Mouse (Mus musculus) adrenal gland, postnatal 36 days (tissue): ENCODE results near the gene Edem1. TPM values are rescaled to one million over a fixed set of nuclear protein-coding genes. Genes with fewer than 3 reads are reported as not detected.
A peak's percentile ranks its signal among the peaks of the same experiment; 100 is the strongest.

ENCODE experiments used
- DNase-seq, 2 experiments: peaks; one replicate each; pipeline ENCODE4 v3.0.0; 2021; ENCODE audit warnings: mixed read lengths in 1 of 2
- total RNA-seq, 2 experiments: library from RNA; stranded (reverse); gene quantifications; 2 replicates each; pipeline ENCODE4 v1.2.3; 2021

Gene Edem1
- total RNA-seq, 2 experiments from 2014 or later = 43.8 to 68.9 TPM

DNA sequence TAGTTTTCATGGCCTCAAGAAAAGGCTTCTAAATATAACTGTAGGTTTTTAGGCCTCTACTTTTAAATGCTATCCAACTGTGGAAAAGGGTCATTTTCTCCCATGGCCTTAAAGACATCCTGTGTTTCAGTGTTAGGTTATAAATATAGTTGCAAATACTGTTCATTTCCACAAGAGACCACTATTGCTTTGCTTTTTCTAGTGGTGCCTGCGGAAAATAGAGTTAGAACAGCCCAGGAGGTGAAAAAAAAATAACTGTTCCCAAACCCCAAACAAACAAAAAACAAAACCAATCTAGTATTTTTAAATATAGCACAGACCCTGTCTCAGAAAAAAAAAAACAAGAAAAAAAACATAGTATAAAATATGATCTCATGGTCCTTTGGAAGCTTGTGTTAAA, 46.9 kb downstream of the Edem1 start:
- DNase-seq = no peak

DNA sequence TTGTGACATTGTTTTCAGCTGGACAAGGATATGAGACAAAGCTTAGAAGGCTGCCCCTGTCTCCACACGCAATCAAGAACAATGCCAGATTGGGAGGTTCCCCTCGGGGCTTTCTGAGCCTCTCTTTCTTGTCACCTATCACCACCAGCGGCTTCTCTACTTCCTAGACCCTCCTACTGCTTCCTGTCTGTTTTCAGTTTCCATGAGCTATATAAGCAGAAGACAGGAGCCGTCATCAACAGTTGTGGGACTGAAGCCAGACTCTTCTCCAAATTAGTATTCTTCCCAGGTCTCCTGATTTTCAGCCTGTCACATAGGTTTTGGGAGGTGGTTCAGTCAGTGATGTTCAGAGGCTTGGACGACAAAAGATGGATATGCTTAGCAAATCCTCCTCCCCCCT, 47.6 kb downstream of the Edem1 start:
- peak in 1 of 2 experiments; percentile 16 for DNase-seq

DNA sequence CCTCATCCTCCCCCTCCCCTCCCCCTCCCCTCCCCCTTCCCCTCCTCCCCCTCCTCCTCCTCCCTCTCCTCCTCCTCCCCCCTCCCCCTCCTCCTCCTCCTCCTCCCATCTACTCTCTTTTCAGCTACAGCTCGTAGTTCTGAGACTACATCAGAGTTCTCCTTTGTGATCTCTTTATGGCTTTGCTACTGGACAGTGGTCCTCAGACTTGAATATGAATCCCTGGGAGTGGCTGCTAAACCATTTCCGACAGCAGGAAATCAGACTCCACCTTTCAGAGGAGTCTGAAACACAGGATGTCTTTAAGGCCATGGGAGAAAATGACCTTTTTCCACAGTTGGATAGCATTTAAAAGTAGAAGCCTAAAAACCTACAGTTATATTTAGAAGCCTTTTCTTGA, 48.0 kb downstream of the Edem1 start:
- DNase-seq = no peak

DNA sequence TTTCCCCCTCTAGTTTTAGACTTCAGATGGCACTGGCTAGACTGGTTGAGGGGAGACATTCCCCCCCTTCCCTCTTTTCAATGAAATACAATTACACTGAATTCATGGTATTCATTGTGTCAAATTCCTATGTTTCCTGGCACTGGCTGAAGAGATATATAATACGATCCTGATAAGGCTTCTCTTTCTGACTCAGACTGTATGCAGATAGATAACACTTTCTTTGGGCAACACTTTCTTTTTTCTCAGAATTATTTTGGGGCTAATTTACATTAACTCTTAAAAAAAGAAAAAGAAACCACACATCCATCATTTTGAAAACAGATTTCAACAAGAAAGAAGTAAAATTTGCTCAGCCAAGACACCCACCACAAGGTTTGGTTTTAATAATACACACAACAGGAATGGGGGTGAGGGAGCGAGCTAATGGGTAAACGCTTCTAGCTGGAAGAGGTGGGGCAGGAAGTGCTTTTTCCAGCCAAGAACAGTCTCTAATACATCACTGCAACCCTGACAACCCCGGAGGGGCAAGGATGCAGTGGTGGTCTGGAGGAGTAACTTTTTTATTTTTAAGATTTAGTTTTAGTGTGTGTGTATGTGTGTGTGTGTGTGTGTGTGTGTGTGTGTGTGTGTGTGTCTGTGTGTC, 52.0 kb downstream of the Edem1 start:
- no peak for DNase-seq

DNA sequence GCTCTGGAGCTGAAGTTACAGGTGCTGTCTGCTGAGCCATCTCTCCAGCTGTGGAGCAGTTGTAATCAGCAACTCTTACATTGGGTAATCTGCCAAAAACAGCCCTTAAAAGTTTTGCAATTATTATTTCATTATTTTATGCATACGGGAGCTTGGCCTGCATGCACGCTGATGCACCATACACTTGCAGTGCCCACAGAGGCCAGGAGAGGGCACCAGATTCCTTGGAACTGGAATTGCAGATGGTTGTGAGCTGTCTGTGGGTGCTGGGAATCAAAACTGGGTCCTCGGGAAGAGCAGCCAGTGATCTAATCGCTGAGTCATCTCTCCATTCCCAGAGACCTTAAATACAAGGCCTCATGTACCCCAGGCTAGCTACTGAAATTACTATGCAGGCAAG, 52.6 kb downstream of the Edem1 start:
- no peak for DNase-seq

DNA sequence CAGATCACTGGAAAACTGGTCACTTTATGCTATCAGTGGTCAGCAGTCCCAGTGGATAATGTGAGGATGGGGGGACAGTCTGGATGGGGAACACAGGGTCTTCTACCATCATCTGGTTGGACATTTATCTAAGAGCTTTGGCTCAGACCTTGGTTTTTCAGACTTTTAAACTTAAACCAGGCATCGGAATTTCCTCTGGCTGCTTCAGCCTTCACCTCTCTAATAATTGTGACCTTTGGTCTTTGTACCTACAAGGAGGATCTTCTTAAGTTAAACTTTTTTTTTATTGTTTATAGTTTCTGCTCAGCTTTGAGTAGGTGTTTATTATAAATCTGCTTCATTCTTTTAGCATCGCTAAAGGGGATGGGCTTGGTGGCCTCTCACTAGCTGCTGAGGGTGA, 55.4 kb downstream of the Edem1 start:
- no peak for DNase-seq

DNA sequence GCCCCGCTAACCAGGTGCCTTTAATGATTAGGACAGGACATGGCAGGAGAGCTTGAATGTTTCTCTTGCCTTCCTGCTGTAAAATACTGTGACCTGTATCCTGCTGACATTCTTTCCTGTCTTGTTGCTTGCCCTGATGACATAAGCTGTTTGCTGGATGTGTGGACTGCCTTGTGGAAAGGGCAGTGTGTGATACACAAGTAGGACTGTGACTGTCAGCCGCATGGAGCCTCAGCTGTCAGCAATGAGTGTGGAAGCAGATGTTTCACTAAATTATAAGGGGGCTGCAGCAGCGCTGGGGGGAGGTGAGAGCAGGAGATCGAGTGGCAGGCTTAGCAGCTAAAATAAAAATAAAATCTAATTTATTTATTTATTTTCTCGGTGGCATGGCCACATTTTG, 56.2 kb downstream of the Edem1 start:
- DNase-seq = no peak

DNA sequence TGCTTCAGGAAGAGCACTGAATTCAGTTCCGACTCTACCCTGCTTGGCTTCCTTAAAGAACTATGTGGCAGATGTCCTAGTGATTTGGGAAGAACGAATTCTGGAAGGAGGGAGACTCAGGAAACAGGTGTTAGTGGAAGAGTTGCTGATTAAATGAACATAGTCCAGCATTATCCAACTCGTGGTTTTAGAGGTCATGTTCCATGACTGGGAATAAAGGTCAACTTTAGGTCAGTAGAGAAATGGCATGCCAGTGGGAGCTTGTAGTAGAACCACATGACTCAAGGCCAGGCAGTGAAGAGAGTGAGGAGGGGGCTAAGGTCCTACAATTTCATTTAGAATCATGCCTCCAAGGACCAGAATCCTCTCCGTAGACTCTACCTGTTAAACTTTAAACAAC, 57.9 kb downstream of the Edem1 start:
- no peak for DNase-seq

DNA sequence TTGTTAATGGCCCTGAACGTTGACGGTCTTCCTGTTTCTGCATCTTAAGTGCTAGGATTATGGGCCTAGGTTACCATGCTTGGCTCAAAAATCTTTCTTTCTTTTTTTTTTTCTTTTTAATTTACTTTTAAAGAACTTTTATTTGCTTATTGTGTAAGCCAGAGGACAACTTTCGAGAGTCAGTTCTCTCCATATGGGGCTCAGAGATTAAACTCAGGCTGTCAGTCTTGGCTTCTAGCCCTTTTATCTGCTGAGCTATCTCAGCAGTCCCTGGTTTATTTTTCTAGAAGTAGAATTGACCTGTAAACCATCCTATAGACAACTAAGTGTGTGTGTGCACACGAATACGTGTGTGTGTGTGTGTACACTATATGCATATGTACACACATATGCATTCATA, 64.1 kb downstream of the Edem1 start:
- DNase-seq = no peak

DNA sequence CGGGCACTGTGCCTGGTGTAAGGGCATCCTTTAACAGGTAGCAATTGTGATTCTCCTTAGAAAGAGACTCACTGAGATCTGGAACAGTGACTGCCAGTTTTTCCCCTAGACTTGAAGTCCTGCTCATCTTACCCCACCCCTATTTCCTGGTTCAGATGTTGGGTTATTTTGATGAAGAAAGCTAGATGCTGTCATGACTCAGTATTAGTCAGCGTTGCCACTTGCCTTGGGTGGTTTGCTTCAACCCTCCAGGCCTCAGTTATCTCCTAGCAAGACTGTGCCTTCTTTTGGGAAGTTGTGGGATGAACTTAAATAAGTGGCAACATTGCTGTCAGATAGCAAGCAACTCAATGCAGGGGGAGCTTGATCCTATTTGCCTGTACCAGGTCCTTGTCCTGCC, 66.7 kb downstream of the Edem1 start:
- DNase-seq = no peak

DNA sequence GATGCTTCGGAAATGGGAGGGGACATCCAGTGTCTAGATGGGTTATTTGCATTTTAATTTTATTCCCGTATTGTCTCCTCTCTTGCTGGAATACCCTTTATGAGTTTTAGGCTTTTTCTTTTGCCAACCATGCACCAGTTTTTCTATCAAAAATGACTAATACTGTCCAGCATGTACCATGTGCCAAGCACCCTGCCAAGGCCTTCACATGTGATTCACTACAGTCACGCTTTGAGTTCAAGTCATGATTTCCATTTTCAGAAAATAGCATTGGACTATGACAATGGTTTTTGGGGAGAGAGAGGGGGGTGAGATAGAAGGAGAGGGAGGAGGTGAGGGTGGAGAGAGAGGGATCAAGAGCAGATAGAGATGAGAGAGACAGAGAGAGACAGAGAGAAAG, 67.5 kb downstream of the Edem1 start:
- peak; percentile 37 to 60 for DNase-seq

DNA sequence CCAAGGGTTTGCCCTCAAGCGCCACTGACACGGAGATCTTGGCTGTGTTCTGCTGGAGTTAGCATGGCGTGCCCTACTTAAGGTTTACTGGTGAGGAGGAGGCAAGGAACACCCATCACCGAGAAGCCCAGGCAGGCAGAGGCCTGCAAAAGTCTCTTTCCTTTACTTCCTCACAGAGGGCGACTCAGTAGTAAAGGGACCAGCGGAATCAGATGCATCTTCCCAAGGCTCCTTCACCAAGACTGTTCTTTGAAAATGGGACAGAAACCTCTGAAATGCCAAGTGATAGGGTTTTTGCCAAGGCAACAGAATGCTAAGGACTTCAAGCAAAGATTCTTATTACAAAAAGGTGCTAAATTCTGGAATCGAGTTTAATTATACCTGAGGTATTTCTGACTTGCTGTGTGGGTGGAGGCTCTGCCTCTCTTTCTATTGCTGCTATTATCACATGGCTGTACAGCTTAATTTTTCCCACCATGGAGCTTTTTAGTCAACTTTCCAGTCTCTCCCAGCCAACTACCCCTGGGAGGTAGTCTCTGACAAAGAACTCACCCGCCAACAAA, 68.2 kb downstream of the Edem1 start:
- no peak for DNase-seq

DNA sequence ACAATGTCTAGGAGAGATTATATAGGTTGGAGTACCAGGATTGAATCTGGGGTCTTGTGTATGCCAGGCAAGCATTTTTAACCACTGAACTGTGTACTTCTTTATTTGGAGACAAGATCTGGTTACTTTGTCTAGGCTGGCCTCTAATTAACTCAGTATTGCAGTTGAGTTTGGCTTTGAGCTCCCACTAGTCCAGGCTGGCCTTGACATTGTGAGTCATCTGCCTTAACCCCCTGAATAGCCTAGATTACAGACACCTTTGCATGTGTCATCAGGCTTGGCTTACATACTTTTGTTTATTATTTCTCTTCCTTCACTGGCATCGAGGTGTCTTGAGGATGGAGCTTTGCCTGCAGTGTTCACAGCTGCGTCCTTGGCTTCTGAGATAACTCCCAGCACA, 70.8 kb downstream of the Edem1 start:
- peak in 1 of 2 experiments; percentile 35 for DNase-seq

DNA sequence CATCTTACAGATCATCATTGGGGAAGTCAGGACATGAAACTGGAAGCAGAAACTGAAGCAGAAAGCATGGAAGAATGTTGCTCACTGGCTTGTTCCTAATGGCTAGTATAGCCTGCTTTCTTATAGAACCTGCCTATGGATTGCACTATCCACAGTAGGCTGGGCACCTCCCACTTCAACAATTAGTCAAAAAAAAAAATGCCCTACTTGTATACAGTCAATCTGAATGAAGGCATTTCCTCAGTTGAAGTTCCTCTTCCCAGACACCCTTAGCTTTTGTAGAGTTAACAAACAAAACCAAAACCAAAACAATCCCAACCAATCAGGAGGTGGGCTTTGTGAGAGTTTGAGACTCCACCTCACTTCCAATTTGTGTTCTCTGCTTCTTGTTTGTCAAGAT, 73.7 kb downstream of the Edem1 start:
- DNase-seq = no peak

DNA sequence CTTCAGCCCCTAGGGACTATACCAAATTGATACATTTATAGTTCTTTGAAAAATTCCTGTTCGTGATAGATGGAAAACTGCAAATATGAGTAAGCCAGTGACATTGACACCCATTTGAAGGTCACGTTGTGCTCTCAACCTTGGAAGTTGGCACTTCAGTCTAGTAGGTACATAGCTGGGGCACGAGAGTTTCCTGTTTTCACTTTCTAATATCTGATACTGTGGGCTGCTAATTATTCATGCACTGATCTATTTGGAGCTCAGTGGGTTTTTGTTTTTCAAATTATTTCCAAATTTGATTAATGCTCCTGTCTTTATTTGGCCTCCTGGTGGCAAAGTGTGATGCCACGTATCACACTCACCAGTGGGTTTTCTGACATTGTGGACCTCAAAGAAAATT, 74.8 kb downstream of the Edem1 start:
- DNase-seq = no peak

DNA sequence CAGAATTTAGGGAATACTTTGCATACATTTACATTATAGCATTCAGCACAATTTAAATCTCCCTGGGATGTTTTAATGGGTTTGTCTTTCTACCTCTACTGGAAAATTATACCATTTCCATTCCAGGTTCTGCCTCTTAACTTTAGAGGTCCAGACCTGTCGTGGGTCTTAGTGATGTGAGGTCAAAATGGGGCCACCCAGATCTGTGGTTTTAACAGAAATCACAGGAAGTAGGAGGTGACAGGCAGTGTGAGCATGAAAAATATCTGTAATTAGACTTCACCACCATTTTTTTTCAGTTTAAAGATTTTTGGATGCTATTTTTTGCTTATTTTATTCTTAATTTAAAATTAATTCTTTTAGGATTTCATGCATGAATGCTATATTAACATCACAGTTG, 78.1 kb downstream of the Edem1 start:
- DNase-seq = no peak

Other genes starting within 250 kb of the Edem1 start
- gene Bhlhe40, start 168.0 kb upstream of the Edem1 start, total RNA-seq = 100 to 1,000 TPM; 116 to 118 TPM
- gene Arl8b, start 45.5 kb upstream of the Edem1 start, total RNA-seq = 100 to 1,000 TPM; 115 to 126 TPM